Mouse (Mus musculus) right cerebral cortex, adult 18-20 months (tissue): ENCODE data around the gene Wdr70.
"Not testable (repeated sequence)": the region's sequence is repeated elsewhere in the genome, so short reads cannot be mapped to it uniquely, and the experiment has no call there.

Experiments
- DNase-seq: peaks from one replicate; pipeline ENCODE4 v3.0.0; 2022; ENCODE audit warnings: mixed read lengths

The Wdr70 gene

GRCm38 (mm10) chr15:8098774-8099749 lies at the start of gene Wdr70:
Gene Wdr70 (minus strand): TSS chr15:8099209.
- peak; percentile 98 for DNase-seq

DNA sequence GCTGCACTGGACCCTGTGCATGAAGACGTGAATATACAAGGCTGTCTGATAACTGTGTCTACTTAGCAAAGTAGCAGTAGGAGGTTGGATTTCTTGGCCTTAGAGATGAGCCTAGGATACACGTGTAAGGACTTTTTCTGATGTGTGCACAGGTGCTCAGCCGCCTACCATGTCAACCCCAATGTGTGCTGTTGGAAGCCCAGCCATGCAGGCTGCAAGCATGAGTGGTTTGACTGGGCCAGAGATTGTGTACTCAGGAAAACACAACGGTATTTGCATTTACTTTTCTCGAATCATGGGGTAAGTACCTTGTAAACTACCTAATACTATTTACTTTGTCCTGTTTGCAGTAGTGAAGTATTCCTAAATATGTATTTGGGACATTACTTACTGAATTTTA lies 36.6 kb upstream of the Wdr70 start:
- no peak for DNase-seq

DNA sequence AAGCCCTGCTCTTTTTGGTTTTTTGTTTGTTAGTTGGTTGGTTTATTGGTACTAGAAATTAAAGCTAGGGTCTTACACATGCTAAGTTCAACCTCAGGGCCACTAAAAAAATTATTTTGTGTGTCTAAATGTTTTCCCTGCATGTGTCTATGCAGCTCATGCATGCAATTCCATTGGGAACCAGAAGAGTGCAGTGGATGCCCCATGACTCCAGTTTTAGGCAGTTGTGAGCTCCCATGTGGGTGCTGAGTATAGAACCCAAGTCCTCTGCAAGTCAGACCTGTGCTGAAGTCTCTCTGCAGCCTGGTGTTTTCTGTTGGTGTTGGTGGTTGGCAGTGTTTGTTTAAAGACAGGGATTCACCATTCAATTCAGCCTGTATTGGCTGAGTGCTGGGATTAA lies 32.8 kb upstream of the Wdr70 start:
- no peak for DNase-seq

DNA sequence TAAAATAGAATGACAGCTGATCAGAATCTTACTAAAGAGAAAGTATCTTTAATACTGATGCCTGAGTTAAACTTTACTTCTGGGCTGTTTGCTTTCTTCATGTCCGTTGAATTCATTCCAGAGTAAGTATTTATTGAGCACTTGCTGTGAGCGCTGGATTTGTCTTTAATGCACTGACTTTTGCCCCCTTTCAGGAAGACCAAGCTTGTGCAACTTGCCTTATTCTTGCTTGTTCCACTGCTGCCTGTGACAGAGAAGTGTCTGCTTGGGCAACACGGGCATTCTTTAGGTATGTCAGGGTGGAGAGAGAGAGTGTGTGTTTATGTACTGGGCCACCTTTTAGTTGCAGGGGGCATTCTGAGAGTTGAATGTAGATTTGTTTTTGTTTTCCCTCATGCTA lies 32.3 kb upstream of the Wdr70 start:
- DNase-seq: no peak

- DNase-seq: no peak
Observed at GRCm38 (mm10) chr15:8129281-8129680, 30.3 kb upstream of the Wdr70 start.

DNA sequence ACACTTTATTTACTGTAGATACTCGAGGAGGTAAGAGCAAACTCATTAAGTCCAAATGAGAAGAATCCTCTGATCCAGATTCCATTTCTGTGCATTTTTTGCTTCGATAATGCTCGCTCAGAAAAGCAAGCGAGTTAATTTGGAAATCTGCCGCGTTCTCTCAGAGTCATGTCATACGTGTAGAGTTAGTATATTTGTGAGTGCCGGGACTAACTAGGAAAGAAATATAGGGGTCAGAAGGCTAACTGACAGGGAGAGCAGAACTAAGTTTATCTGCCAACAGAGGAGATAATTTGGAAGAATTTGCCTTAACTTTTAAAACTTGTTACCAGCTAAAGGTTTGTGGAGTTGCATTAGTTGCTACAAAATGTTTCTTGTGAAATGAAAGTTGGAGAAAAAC lies 10.8 kb upstream of the Wdr70 start:
- no peak for DNase-seq

DNA sequence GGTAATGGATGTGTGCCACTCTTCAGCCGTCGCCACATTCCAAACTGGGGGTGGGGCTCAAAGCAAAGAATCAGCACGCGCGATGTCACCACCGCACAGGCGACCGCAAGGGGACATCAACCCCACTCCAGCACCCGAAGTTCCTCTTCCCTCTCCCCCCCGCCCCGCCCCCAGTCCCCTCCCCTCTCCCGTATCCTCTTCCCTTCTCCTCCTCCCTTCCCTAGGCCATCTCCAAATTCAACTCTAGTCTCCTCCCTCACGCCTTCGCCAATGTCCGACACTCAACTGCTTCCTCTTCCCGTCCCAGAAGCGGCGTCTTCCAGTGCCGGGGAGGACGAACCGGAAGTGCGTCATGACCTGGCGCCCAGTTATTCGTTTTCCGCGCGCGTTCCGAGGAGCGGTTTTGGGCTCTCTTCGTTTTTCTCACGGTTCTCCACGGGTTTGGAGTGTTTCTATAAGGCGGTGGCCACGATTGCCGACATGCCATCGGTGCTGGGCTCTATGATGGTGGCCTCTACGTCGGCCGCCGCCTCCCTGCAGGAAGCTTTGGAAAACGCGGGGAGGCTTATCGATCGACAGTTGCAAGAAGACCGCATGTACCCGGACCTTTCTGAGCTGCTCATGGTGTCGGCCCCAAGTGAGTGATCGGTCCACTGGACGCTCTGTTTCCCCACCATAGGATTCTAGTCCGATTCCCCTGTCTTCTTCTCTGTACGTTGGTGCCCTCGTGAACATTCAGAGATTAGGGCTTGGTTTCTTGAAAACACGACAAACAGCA lies 10.1 kb upstream of the Wdr70 start, which contains the start of gene Nup155:
Gene Nup155, plus strand, starts transcription at position 308 of the 778 bp plus-strand sequence.
- DNase-seq: peak; percentile 95

DNA sequence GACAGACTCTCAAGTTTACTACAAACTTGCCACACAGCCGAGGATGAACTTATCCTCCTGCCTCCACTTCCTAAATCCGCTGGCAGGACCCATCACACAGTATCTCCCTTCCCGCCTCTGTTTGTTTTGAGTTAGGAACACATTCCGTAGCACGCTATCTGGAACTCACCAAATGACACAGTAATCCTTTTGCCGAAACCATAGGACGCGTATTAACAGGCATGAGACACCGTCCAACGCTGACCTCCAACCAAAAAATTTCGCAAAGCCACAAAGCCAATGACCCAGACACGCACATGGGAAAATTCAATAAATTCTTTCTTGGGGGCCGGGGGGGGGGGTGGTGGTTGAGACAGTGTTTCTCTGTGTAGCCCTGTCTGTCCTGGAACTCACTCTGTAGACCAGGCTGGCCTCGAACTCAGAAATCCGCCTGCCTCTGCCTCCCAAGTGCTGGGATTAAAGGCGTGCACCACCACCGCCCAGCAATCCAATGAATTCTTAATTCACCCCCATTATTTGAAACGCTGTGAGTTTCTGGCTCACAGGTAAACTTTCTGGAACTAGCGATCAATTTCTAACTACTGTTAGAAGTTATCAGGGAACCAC lies 9.5 kb upstream of the Wdr70 start:
- no peak for DNase-seq

DNA sequence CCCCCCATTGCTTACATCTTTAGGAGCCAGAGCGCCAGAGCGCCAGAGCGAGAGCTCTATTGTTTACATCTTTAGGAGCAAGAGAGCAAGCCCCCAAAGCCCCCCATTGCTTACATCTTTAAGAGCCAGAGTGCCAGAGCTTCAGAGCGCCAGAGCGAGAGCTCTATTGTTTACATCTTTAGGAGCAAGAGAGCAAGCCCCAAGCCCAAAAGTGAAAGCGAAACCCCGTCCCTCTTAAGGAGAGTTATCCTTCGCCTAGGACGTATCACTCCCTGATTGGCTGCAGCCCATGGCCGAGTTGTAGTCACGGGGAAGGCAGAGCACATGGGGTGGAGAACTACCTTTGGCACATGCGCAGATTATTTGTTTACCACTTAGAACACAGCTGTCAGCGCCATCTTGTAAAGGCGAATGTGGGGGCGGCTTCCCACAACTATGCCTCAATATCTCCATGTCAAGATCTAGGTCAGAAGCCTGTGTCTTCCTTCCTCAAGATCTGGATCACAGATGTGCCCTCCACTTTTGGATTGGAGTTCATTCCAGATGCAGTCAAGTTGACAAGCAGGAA lies 3.0 kb upstream of the Wdr70 start:
- DNase-seq: not testable (repeated sequence)

- DNase-seq: peak; percentile 30
Observed at GRCm38 (mm10) chr15:8097853-8098252, 1.2 kb downstream of the Wdr70 start.

GRCm38 (mm10) chr15:8092668-8093067 lies 6.3 kb downstream of the Wdr70 start:
- DNase-seq: not testable (repeated sequence)

- no peak for DNase-seq
Observed at GRCm38 (mm10) chr15:8090685-8091084, 8.3 kb downstream of the Wdr70 start.

DNA sequence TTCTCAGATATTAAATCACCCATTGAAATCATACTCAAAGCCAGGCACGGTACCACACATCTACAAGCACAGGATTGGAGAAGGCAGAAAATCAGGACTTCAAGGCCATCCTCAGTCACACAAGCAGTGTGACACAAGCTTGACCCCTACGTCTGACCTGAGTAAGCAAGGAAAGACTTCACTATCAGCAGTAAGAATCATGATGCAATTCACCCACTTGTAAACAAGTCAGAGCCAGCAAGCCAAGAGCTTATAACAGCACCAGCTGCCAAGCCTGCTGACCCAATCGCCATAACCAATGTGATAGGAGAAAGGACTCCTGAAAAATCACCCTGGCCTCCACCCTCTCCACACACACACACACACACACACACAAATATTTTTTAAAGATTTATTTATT lies 10.3 kb downstream of the Wdr70 start:
- no peak for DNase-seq

DNA sequence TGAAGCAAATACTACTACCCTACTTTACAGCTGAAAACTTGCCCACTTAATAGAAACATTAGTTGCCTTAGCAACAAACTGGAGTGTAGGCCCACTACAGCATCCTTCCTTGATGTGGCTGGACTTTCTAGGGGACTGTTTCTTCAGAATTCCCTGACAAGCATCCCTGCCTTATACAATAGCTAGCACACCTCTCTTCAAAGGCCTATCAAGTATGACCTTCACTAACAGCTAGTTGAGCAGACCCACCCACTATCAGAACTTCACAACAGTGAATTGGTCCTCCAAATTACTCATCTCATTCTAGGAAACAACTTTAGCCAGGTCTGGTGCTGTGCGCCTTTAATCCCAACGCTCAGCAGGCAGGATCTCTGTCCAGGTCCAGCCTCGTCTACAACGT lies 11.7 kb downstream of the Wdr70 start:
- no peak for DNase-seq

GRCm38 (mm10) chr15:8082139-8082538 lies 16.9 kb downstream of the Wdr70 start:
- DNase-seq: no peak

- DNase-seq: not testable (repeated sequence)
Observed at GRCm38 (mm10) chr15:8073159-8073558, 25.9 kb downstream of the Wdr70 start.

DNA sequence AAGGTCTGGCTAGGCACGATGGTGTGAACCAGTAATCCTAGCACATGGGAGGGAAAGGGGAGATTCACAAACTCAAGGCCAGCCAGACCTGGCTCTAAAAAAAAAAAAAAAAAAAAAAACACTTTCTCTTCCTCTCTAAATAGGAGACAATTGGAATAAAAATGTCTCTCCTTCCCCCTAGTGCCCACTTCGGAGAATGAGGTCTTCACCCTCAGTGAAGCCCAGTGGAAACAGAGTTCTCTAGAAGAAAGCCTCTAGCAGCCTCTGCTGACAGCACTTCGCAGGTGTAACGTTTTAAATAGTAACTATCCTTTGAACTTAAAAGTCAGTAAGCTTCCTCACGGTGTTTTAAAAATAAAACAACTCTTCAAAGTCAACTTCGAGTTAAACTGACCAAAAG lies 33.8 kb downstream of the Wdr70 start:
- no peak for DNase-seq

DNA sequence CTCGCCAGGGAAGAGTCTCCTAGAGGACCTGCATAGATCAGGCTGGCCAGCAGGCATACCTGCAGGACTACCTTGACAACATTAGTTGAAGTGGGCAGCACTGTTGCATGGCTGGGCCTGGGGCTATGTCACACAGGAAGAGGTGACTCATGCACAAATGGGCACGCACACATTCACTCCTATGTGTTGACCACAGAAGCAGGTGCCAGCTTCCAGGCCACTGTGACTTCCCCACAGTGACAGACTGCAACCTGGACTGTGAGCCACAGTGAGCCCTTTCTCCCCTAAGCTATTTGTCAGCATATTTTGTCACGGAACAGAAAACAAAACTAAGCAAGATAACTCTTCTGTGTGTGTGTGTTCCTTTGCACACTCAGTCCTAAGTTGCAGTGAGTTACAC lies 47.8 kb downstream of the Wdr70 start:
- DNase-seq: no peak

GRCm38 (mm10) chr15:8039834-8040233 lies 59.2 kb downstream of the Wdr70 start:
- no peak for DNase-seq

DNA sequence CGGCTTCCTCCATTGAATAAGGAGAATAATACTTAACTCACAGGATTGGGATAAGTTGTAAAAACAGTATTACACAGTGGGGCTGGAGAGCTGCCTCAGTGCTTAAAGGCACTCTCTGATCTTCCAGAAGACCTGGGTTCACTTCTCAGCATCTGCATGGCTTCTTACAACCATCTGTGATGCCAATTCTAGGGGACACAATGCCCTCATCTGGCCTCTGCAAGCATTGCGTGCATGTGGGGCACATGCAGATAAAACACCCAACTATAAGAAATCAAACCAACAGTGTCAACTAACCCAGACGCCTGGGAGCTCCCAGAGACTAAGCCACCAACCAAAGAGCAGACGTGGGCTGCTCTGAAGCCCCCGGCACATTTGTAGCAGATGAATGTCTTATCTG lies 60.6 kb downstream of the Wdr70 start:
- no peak for DNase-seq

GRCm38 (mm10) chr15:8037825-8038224 lies 61.2 kb downstream of the Wdr70 start:
- no peak for DNase-seq

DNA sequence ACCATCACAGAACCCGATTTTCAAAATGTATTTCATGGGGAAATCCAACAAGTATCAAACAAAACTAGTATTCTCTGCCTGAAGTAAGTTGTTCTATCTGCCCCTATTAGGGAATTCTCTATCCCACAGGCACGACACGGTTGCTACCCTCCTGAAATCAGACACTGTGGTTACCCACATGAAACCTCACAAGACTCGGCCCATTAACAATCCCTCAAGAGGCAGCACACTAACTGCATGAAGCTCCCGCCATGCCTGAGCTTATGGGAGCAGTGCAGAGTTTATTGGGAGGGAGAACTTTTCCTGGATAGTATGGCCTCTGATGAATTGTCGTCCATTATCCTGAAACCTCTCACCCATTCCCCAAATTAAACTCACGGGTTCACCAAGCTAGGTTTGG lies 67.8 kb downstream of the Wdr70 start:
- DNase-seq: no peak

DNA sequence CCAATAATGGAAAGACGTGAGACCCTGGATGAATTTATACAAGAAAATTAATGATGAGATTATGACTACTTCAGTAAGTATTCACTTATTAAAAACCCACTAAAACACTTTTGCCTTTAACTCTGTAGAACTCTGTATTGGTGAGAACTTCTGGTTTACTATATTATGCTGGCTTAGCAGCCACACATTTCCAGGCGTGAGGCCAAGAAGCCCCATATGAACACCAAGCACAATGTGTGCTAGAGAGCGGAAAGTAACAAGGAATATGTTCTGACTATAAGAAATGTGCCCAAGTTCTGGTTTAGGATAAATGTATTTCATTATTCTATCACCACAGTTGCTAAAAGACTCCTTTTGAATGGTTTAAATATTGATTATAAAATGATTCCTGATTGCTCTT lies 68.4 kb downstream of the Wdr70 start:
- DNase-seq: peak; percentile 74
